Mouse (Mus musculus): ENCODE data around the gene Cstad. TPM values are rescaled to one million over a fixed set of nuclear protein-coding genes. Genes with fewer than 3 reads are reported as not detected.
A peak's percentile ranks its signal among the peaks of the same experiment; 100 is the strongest.

Gene Cstad
- polyA plus RNA-seq, 1 experiment from 2014 or later: 0.72 TPM

- Histone ChIP-seq H3K36me3 (no peaks in the 10 kb centered on the region), H3K27ac (peak overlapping the region; percentile 46), H3K4me1 (peaks cover 31% of the 10 kb centered on the region), H3K9ac (peak overlapping the region; percentile 19; the same call in 1 of the 2 replicates), H3K4me2 (peak overlapping the region; percentile 49), H3K9me3 (no peaks in the 10 kb centered on the region), H3K4me3 (replicated peaks) (peak overlapping the region; percentile 23; the same call in 1 of the 2 replicates), H3K27me3 (replicated peaks) (no peaks in the 10 kb centered on the region)
- ATAC-seq (ENCODE audit: insufficient read depth, low FRiP score, low read depth): no peak
- 41% methylated on average over 9 of the region's 9 CpGs for WGBS
Observed at GRCm38 (mm10) chr2:30614151-30614923, 19.5 kb downstream of the Cstad start.

- Histone ChIP-seq H3K9ac (no peak overlapping the region), H3K27me3 (replicated peaks) (no peaks in the 10 kb centered on the region), H3K27ac (no peak overlapping the region), H3K9me3 (no peaks in the 10 kb centered on the region), H3K36me3 (no peaks in the 10 kb centered on the region), H3K4me2 (no peak overlapping the region), H3K4me3 (replicated peaks) (no peak overlapping the region), H3K4me1 (peaks cover 32% of the 10 kb centered on the region)
- ATAC-seq (ENCODE audit: insufficient read depth, low FRiP score, low read depth): no peak
- 91% methylated on average over 2 of the region's 2 CpGs for WGBS
Observed at GRCm38 (mm10) chr2:30615869-30616268, 21.0 kb downstream of the Cstad start.

- Histone ChIP-seq H3K9ac (no peak overlapping the region), H3K36me3 (no peaks in the 10 kb centered on the region), H3K4me1 (peaks cover 32% of the 10 kb centered on the region), H3K27me3 (replicated peaks) (no peaks in the 10 kb centered on the region), H3K27ac (no peak overlapping the region), H3K4me2 (no peak overlapping the region), H3K4me3 (replicated peaks) (no peak overlapping the region), H3K9me3 (no peaks in the 10 kb centered on the region)
- 77% methylated on average over 6 of the region's 6 CpGs for WGBS
- ATAC-seq (ENCODE audit: insufficient read depth, low FRiP score, low read depth): no peak
Observed at GRCm38 (mm10) chr2:30616464-30616863, 21.6 kb downstream of the Cstad start.

- H3K9ac ChIP-seq: no peak overlapping the region
Observed at GRCm38 (mm10) chr2:30618487-30619248, 23.8 kb downstream of the Cstad start.

GRCm38 (mm10) chr2:30623873-30624272, 29.0 kb downstream of the Cstad start:
- H3K9ac ChIP-seq: no peak overlapping the region
- no peak overlapping the region for H3K27ac ChIP-seq
- H3K4me3 ChIP-seq (replicated peaks): no peak overlapping the region
- ATAC-seq (ENCODE audit: insufficient read depth, low FRiP score, low read depth): no peak
- WGBS: 66% methylated on average over 10 of the region's 10 CpGs
- H3K36me3 ChIP-seq: no peaks in the 10 kb centered on the region
- H3K9me3 ChIP-seq: no peaks in the 10 kb centered on the region
- H3K4me2 ChIP-seq: no peak overlapping the region
- H3K4me1 ChIP-seq: peaks cover 12% of the 10 kb centered on the region; the same call in 1 of the 2 replicates
- no peaks in the 10 kb centered on the region for H3K27me3 ChIP-seq (replicated peaks)

More at GRCm38 (mm10) chr2:30618487-30619248, 23.8 kb downstream of the Cstad start:
- peak; percentile 88 for ATAC-seq (ENCODE audit: insufficient read depth, low FRiP score, low read depth)
- Histone ChIP-seq H3K9me3 (no peaks in the 10 kb centered on the region), H3K4me2 (peak overlapping the region; percentile 30; the same call in 1 of the 2 replicates), H3K27ac (peak overlapping the region; percentile 89), H3K27me3 (replicated peaks) (no peaks in the 10 kb centered on the region), H3K4me3 (replicated peaks) (no peak overlapping the region), H3K36me3 (no peaks in the 10 kb centered on the region), H3K4me1 (peaks cover 31% of the 10 kb centered on the region)
- WGBS: 51% methylated on average over 6 of the region's 6 CpGs

GRCm38 (mm10) chr2:30625296-30625826, 30.5 kb downstream of the Cstad start:
- WGBS: 74% methylated on average over 6 of the region's 6 CpGs
- no peak overlapping the region for H3K4me2 ChIP-seq
- H3K36me3 ChIP-seq: no peaks in the 10 kb centered on the region
- ATAC-seq (ENCODE audit: insufficient read depth, low FRiP score, low read depth): 0 out of 2 replicates have a peak, but pooled peaks have one; percentile 7
- H3K4me1 ChIP-seq: 0 out of 2 replicates have a peak, but pooled peaks cover 12% of the 10 kb centered on the region
- no peaks in the 10 kb centered on the region for H3K27me3 ChIP-seq (replicated peaks)
- no peak overlapping the region for H3K4me3 ChIP-seq (replicated peaks)
- H3K27ac ChIP-seq: no peak overlapping the region
- H3K9ac ChIP-seq: no peak overlapping the region
- H3K9me3 ChIP-seq: no peaks in the 10 kb centered on the region

GRCm38 (mm10) chr2:30626058-30626675, 31.3 kb downstream of the Cstad start:
- H3K4me1 ChIP-seq: 0 out of 2 replicates have a peak, but pooled peaks cover 12% of the 10 kb centered on the region
- no peaks in the 10 kb centered on the region for H3K9me3 ChIP-seq
- no peak overlapping the region; the same call in 1 of the 2 replicates for H3K27ac ChIP-seq
- H3K4me2 ChIP-seq: no peak overlapping the region
- no peak overlapping the region for H3K9ac ChIP-seq
- no peak overlapping the region for H3K4me3 ChIP-seq (replicated peaks)
- no peaks in the 10 kb centered on the region for H3K36me3 ChIP-seq
- whole genome bisulfite sequencing: 60% methylated on average over 17 of the region's 17 CpGs
- H3K27me3 ChIP-seq (replicated peaks): no peaks in the 10 kb centered on the region
- ATAC-seq (ENCODE audit: insufficient read depth, low FRiP score, low read depth): no peak

GRCm38 (mm10) chr2:30627338-30627737, 32.5 kb downstream of the Cstad start:
- H3K9me3 ChIP-seq: no peaks in the 10 kb centered on the region
- H3K36me3 ChIP-seq: no peaks in the 10 kb centered on the region
- 0 out of 2 replicates have a peak, but pooled peaks cover 12% of the 10 kb centered on the region for H3K4me1 ChIP-seq
- H3K27ac ChIP-seq: no peak overlapping the region
- no peak overlapping the region for H3K4me2 ChIP-seq
- H3K27me3 ChIP-seq (replicated peaks): no peaks in the 10 kb centered on the region
- WGBS: 85% methylated on average over 3 of the region's 3 CpGs
- H3K4me3 ChIP-seq (replicated peaks): no peak overlapping the region
- no peak for ATAC-seq (ENCODE audit: insufficient read depth, low FRiP score, low read depth)
- H3K9ac ChIP-seq: no peak overlapping the region

GRCm38 (mm10) chr2:30628374-30628773, 33.5 kb downstream of the Cstad start:
- WGBS: 93% methylated on average over 17 of the region's 17 CpGs
- Histone ChIP-seq H3K27ac (no peak overlapping the region), H3K36me3 (no peaks in the 10 kb centered on the region), H3K4me1 (0 out of 2 replicates have a peak, but pooled peaks cover 12% of the 10 kb centered on the region), H3K4me3 (replicated peaks) (no peak overlapping the region), H3K4me2 (no peak overlapping the region), H3K9me3 (no peaks in the 10 kb centered on the region), H3K27me3 (replicated peaks) (no peaks in the 10 kb centered on the region), H3K9ac (no peak overlapping the region)
- ATAC-seq (ENCODE audit: insufficient read depth, low FRiP score, low read depth): no peak

GRCm38 (mm10) chr2:30629038-30629761, 34.4 kb downstream of the Cstad start:
- ATAC-seq (ENCODE audit: insufficient read depth, low FRiP score, low read depth): no peak
- no peaks in the 10 kb centered on the region for H3K27me3 ChIP-seq (replicated peaks)
- H3K9ac ChIP-seq: no peak overlapping the region
- 63% methylated on average over 14 of the region's 14 CpGs for WGBS
- H3K4me2 ChIP-seq: no peak overlapping the region
- no peak overlapping the region for H3K27ac ChIP-seq
- no peak overlapping the region for H3K4me3 ChIP-seq (replicated peaks)
- H3K36me3 ChIP-seq: no peaks in the 10 kb centered on the region
- H3K4me1 ChIP-seq: 0 out of 2 replicates have a peak, but pooled peaks cover 12% of the 10 kb centered on the region
- no peaks in the 10 kb centered on the region for H3K9me3 ChIP-seq

GRCm38 (mm10) chr2:30629860-30630259, 35.0 kb downstream of the Cstad start:
- H3K9me3 ChIP-seq: no peaks in the 10 kb centered on the region
- H3K4me1 ChIP-seq: 0 out of 2 replicates have a peak, but pooled peaks cover 12% of the 10 kb centered on the region
- no peaks in the 10 kb centered on the region for H3K36me3 ChIP-seq
- no peak overlapping the region for H3K27ac ChIP-seq
- no peak overlapping the region for H3K9ac ChIP-seq
- H3K4me3 ChIP-seq (replicated peaks): no peak overlapping the region
- WGBS: 65% methylated on average over 4 of the region's 4 CpGs
- H3K27me3 ChIP-seq (replicated peaks): no peaks in the 10 kb centered on the region
- no peak for ATAC-seq (ENCODE audit: insufficient read depth, low FRiP score, low read depth)
- H3K4me2 ChIP-seq: no peak overlapping the region
